Mouse (Mus musculus): ENCODE results near the gene Dennd1a.

Dennd1a gene

GRCm38 (mm10) chr2:38129961-38130802 is 157.0 kb downstream of the Dennd1a start:
- in situ Hi-C loops (cut with MboI; ENCODE audit: unreplicated experiment in 2 of 2), result no loop called here

GRCm38 (mm10) chr2:38126383-38126732 is 160.8 kb downstream of the Dennd1a start:
- in situ Hi-C loops (cut with MboI; ENCODE audit: unreplicated experiment in 2 of 2), result no loop called here

GRCm38 (mm10) chr2:38125671-38126382 is 161.4 kb downstream of the Dennd1a start:
- in situ Hi-C loops (cut with MboI; ENCODE audit: unreplicated experiment in 2 of 2), result no loop called here

GRCm38 (mm10) chr2:38124727-38125126 is 162.5 kb downstream of the Dennd1a start:
- in situ Hi-C loops (cut with MboI; ENCODE audit: unreplicated experiment in 2 of 2), result no loop called here

GRCm38 (mm10) chr2:38115000-38115399 is 172.2 kb downstream of the Dennd1a start:
- in situ Hi-C loops (cut with MboI; ENCODE audit: unreplicated experiment in 2 of 2), result no loop called here

- in situ Hi-C loops (cut with MboI; ENCODE audit: unreplicated experiment in 2 of 2), result no loop called here
Measured at GRCm38 (mm10) chr2:38111655-38112351, 175.4 kb downstream of the Dennd1a start.

GRCm38 (mm10) chr2:38108586-38108985 is 178.6 kb downstream of the Dennd1a start:
- in situ Hi-C loops (cut with MboI; ENCODE audit: unreplicated experiment in 2 of 2), result no loop called here

GRCm38 (mm10) chr2:38102674-38103073 is 184.5 kb downstream of the Dennd1a start:
- in situ Hi-C loops (cut with MboI; ENCODE audit: unreplicated experiment in 2 of 2), result no loop called here

- in situ Hi-C loops (cut with MboI; ENCODE audit: unreplicated experiment in 2 of 2), result no loop called here
Measured at GRCm38 (mm10) chr2:38100289-38100688, 186.9 kb downstream of the Dennd1a start.

GRCm38 (mm10) chr2:38099120-38099773 is 187.9 kb downstream of the Dennd1a start:
- in situ Hi-C loops (cut with MboI; ENCODE audit: unreplicated experiment in 2 of 2), result no loop called here

GRCm38 (mm10) chr2:38097469-38097868 is 189.7 kb downstream of the Dennd1a start:
- in situ Hi-C loops (cut with MboI; ENCODE audit: unreplicated experiment in 2 of 2), result no loop called here

GRCm38 (mm10) chr2:38096328-38096727 is 190.9 kb downstream of the Dennd1a start:
- in situ Hi-C loops (cut with MboI; ENCODE audit: unreplicated experiment in 2 of 2), result no loop called here

GRCm38 (mm10) chr2:38094380-38095163 is 192.6 kb downstream of the Dennd1a start:
- in situ Hi-C loops (cut with MboI; ENCODE audit: unreplicated experiment in 2 of 2), result no loop called here

GRCm38 (mm10) chr2:38093968-38094367 is 193.2 kb downstream of the Dennd1a start:
- in situ Hi-C loops (cut with MboI; ENCODE audit: unreplicated experiment in 2 of 2), result no loop called here

- in situ Hi-C loops (cut with MboI; ENCODE audit: unreplicated experiment in 2 of 2), result no loop called here
Measured at GRCm38 (mm10) chr2:38093242-38093641, 193.9 kb downstream of the Dennd1a start.

GRCm38 (mm10) chr2:38088346-38088745 is 198.8 kb downstream of the Dennd1a start:
- in situ Hi-C loops (cut with MboI; ENCODE audit: unreplicated experiment in 2 of 2), result no loop called here

GRCm38 (mm10) chr2:38085058-38085457 is 202.1 kb downstream of the Dennd1a start:
- in situ Hi-C loops (cut with MboI; ENCODE audit: unreplicated experiment in 2 of 2), result no loop called here

GRCm38 (mm10) chr2:38083251-38083650 is 203.9 kb downstream of the Dennd1a start:
- in situ Hi-C loops (cut with MboI; ENCODE audit: unreplicated experiment in 2 of 2), result no loop called here

GRCm38 (mm10) chr2:38074495-38074894 is 212.7 kb downstream of the Dennd1a start:
- in situ Hi-C loops (cut with MboI; ENCODE audit: unreplicated experiment in 2 of 2), result no loop called here

- in situ Hi-C loops (cut with MboI; ENCODE audit: unreplicated experiment in 2 of 2), result no loop called here
Measured at GRCm38 (mm10) chr2:38072061-38072460, 215.1 kb downstream of the Dennd1a start.
